Mouse (Mus musculus) layer of hippocampus, adult 18-20 months (tissue): Measurements from ENCODE around the gene Lrch3. TPM values are rescaled to one million over a fixed set of nuclear protein-coding genes. Genes with fewer than 3 reads are reported as not detected.
"Not testable (repeated sequence)": the region's sequence is repeated elsewhere in the genome, so short reads cannot be mapped to it uniquely, and the experiment has no call there.

Experiments used
- DNase-seq, 2 experiments: peaks; one replicate each; pipeline ENCODE4 v3.0.0; 2022; ENCODE audit warnings: low spot score in 2 of 2
- total RNA-seq, 2 experiments: library from RNA; stranded (reverse); gene quantifications; 2 replicates each; pipeline ENCODE4 v1.2.3; 2021

Lrch3 gene
- total RNA-seq, 2 experiments from 2014 or later, result 37.3 to 39.6 TPM

GRCm38 (mm10) chr16:33048686-33049085 is 134.8 kb downstream of the Lrch3 start:
- no peak for DNase-seq

DNA sequence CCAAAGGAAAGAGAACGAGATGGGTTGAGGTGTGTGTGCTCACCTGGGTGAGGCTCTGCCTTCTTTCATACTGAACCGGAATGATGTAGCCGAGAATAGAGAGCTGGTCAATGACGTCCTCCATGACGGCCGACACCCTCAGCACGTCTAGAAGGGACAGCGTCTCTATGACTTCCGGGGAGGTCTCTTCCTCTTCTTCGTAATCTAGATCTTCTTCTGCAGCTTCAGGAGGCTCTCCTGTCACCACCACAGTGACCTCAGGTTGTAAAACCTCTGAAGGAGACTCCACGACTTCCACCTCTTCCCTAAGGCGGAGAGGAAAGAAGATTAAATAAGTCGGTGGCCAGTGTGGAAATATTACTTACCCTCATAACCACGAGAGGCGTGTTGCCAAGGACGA is 135.9 kb downstream of the Lrch3 start:
- no peak for DNase-seq

GRCm38 (mm10) chr16:33053141-33053540 is 139.2 kb downstream of the Lrch3 start:
- DNase-seq, result no peak

DNA sequence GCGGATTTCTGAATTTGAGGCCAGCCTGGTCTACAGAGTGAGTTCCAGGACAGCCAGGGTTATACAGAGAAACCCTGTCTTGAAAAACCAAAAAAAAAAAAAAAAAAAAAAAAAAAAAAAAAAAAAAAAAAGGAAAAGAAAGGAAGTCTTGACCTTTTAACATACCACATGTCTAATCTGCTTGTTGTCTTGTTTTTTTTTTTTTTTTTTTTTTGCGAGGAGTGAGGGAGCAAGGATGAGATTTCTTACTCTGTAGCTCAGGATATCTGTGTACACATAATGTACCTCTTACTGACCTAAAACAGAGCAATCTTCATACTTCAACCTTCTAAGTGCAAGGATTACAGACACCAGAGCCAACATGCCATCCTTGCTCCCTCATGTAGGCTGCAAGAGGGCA is 141.0 kb downstream of the Lrch3 start:
- DNase-seq, result not testable (repeated sequence)

DNA sequence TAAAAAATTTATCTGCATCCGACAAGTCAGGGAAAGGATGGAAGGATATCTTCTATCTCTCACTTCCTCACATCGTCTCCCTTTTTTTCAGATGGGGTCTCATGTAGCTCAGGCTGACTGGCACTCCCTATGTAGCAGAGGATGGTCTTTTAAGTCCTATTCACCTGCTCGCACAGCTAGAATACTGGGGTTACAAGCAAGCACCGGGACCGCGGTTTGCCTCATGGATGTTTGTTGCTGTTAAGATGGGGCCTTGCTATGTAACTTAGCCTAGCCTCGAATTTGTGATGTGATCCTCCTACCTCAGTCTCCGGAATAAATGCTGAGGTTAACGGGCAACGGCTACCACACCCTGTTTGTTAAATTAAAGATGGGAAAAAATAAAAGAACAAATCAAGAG is 141.8 kb downstream of the Lrch3 start:
- no peak for DNase-seq

DNA sequence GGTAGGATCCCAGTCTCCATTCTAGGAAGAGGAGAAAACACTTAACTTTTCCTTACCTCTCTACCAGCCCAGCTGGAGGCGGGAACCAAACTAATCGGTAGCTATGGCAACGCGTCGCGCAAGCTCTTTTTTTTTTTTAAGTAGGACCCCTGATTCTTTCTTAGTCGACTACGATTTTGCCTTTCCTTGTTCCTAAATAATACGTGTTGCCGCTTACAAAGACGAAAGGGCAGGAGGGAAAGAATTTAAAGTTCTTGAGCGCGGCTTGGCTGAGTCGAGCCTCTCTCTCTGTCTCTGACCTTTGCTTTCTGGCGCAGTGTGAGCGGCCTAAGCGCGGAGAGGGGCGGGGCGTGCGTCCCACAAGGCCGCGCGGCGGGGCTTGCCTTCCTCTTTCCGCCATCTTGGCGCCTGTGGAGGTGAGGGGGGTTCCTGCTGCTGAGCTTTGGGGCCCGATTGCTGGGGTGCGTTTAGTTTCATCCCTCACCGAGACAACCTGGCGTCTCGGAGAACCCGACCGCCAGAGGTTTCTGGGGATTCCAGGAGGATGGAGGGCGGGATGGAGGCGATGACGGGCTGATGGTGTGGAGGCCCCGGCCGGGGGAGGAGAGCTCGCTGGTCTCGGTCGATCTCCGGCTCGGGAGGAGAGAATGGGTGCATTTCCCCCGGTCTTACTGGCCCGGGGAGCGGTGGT is 142.3 kb downstream of the Lrch3 start, which contains the start of the genes Iqcg and Rpl35a:
Iqcg (minus strand) TSS at position 124 of the 691 bp plus-strand sequence.
Rpl35a (plus strand) TSS at position 359 of the 691 bp plus-strand sequence.
- peak; percentile 86 to 93 for DNase-seq

- DNase-seq, result no peak
These were observed 142.9 kb downstream of the Lrch3 start for GRCm38 (mm10) chr16:33056786-33057185.

DNA sequence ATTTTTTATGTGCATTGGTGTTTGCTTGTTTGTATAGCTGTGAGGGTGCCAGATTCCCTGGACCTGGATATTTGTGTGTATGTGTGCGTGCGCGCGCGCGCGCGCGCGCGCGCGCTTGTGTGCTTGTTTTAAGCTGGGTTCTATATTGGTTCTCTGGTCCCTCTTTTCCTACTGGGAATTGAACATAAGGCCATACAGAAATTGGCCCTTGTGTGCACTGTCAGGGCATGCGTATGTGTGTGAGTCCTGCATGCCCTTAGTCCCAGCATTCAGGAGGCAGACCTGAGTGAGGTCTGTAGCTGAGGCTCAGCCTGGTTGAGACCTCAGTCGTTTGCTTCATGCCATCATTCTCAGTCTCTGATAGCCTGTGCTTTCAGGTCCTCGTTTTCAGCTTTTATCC is 144.1 kb downstream of the Lrch3 start:
- DNase-seq, result no peak

DNA sequence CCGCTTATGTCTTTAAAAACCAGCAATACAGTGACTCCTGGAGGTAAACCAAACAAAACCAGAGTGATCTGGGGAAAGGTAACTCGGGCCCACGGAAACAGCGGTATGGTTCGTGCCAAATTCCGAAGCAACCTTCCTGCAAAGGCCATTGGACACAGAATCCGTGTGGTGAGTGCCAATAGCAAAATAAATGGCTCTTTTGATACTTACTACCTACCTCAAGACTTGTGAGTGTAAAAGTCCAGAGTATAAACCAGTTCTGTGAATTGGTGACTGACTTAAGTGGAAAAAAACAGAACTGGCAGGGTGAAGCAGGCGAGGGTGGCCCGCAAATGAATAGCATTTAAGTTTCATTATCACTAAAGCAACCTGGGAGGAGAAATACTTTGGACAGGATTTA is 144.8 kb downstream of the Lrch3 start:
- DNase-seq, result not testable (repeated sequence)

- no peak for DNase-seq
These were observed 145.6 kb downstream of the Lrch3 start for GRCm38 (mm10) chr16:33059471-33059870.

- DNase-seq, result no peak
These were observed 147.0 kb downstream of the Lrch3 start for GRCm38 (mm10) chr16:33060926-33061325.

DNA sequence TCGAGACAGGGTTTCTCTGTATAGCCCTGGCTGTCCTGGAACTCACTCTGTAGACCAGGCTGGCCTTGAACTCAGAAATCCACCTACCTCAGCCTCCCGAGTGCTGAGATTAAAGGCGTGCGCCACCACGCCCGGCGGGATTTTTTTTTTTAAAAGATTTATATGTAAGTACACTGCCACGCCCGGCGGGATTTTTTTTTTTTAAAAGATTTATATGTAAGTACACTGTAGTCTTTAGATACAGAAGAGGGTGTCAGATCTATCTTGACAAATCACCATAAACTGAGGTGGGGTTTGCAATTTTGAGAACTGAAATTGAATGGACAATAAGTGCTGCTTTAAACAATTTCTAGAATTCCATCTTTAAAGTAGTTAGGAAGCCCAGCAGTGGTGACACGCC is 147.5 kb downstream of the Lrch3 start:
- DNase-seq, result no peak

- peak; percentile 89 for DNase-seq
These were observed 148.3 kb downstream of the Lrch3 start, which contains the start of gene Lmln for GRCm38 (mm10) chr16:33062024-33062681. Gene Lmln (plus strand): TSS chr16:33062521.

DNA sequence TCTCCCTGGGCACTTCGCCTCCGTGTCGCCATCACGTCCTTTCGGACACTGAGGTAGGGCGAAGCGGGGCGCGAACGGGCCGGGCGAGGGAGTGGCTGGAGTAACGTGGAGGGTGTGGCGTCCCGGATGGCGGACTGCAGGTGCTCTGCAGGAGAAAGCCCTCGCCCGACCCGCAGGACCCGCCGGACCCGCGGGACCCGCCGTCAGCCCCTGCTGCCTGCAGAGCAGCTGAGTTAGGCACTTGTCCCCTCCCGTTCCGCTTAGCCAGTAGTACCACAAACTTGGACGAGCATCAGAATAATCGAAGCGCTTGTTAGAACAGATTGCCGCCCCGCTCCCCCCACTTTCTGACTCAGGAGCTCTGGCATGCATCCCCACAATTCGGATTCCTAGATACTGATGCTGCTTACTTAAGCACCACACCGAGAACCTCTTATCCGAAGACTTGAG is 148.8 kb downstream of the Lrch3 start:
- peak; percentile 82 to 92 for DNase-seq

- no peak for DNase-seq
These were observed 149.4 kb downstream of the Lrch3 start for GRCm38 (mm10) chr16:33063267-33063666.

GRCm38 (mm10) chr16:33064636-33065035 is 150.7 kb downstream of the Lrch3 start:
- no peak for DNase-seq

Other genes with a start within 250 kb of the Lrch3 start
- not detected for gene Muc4, start 178.2 kb upstream of the Lrch3 start, total RNA-seq
- not detected for gene Muc20, start 116.7 kb upstream of the Lrch3 start, total RNA-seq
- not detected for gene Smbd1, start 103.6 kb upstream of the Lrch3 start, total RNA-seq
- 100 to 1,000 TPM; 108 to 113 TPM for gene Fyttd1, start 36.6 kb upstream of the Lrch3 start, total RNA-seq
- 10 to 100 TPM; 56.7 to 57.1 TPM for gene Rubcn, start 36.3 kb upstream of the Lrch3 start, total RNA-seq
- 1 to 10 TPM; 3.8 to 7.0 TPM for gene Iqcg, start 142.1 kb downstream of the Lrch3 start, total RNA-seq
- 100 to 1,000 TPM; 342 to 348 TPM for gene Rpl35a, start 142.4 kb downstream of the Lrch3 start, total RNA-seq
- 10 to 100 TPM; 15.2 to 18.5 TPM for gene Lmln, start 148.4 kb downstream of the Lrch3 start, total RNA-seq